Mouse (Mus musculus): Measurements from ENCODE around the gene Fam184b.

Fam184b gene

GRCm38 (mm10) chr5:45515151-45515743 is 124.2 kb downstream of the Fam184b start:
- no peak for DNase-seq (ENCODE audit: extremely low read depth, insufficient read length, low spot score)

- no peak for DNase-seq (ENCODE audit: extremely low read depth, insufficient read length, low spot score)
Observed at GRCm38 (mm10) chr5:45514599-45514998, 124.8 kb downstream of the Fam184b start.

DNA sequence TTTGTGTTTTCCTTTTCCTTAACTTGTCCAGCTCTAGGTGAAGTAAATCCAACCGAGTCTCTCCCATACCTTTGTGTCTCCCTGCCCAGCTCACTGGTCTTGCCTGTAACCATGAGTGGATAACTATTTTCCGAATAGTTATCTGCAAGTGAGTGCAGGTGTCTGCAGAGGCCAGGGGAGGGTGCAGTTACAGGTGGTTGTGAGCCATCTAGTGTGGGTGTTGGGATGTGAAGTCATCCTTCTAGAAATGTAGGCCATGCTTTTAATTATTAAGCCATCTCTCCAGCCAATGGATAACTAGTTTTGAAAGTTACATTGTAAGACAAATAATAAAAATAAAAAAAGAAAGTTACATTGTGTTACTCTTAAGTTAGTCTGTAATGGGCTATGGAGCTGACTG is 125.9 kb downstream of the Fam184b start:
- no peak for DNase-seq (ENCODE audit: extremely low read depth, insufficient read length, low spot score)

- DNase-seq (ENCODE audit: extremely low read depth, insufficient read length, low spot score), result no peak
Observed at GRCm38 (mm10) chr5:45512908-45513307, 126.5 kb downstream of the Fam184b start.

DNA sequence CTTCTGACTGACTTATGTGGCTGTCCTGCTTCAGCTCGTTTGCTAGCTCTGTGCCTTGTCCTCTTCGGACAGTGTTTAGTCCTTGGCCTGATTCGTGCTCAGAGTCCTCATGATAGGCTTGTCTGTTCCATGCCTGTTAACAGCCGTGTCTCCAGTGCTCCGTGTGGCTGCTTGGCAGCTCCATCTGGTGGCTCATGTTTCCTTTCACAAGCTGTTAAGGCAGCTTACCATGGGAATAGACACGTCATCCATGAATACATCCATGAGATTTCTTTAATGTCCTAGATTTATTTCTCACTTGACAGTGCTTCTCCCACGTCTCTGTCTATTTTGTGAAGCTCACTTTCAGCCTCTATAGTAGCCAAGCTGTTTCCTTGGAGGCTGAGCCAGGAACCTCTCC is 129.3 kb downstream of the Fam184b start:
- no peak for DNase-seq (ENCODE audit: extremely low read depth, insufficient read length, low spot score)

DNA sequence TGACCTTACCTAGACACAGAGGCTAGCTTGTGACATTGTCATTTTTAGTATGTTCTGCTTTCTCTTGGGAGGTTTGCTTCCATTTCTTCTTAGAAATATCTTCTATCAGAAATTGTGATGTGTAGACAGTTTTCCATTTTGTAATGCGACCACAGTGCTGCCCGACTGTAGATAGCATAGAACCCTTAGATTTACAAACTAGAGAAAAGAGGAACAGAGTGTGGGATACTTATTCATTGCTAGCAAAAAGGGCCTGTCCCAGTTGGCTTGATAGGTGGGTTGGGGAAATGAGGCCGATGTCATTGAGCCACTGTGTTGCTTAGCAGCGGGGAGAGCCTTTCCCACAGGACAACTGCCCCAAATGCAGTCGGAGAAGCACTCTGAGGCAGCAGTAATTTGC is 141.8 kb downstream of the Fam184b start:
- DNase-seq (ENCODE audit: extremely low read depth, insufficient read length, low spot score), result no peak

- DNase-seq (ENCODE audit: extremely low read depth, insufficient read length, low spot score), result peak; percentile 29
Observed at GRCm38 (mm10) chr5:45496930-45497550, 142.4 kb downstream of the Fam184b start.

GRCm38 (mm10) chr5:45496479-45496878 is 142.9 kb downstream of the Fam184b start:
- no peak for DNase-seq (ENCODE audit: extremely low read depth, insufficient read length, low spot score)

DNA sequence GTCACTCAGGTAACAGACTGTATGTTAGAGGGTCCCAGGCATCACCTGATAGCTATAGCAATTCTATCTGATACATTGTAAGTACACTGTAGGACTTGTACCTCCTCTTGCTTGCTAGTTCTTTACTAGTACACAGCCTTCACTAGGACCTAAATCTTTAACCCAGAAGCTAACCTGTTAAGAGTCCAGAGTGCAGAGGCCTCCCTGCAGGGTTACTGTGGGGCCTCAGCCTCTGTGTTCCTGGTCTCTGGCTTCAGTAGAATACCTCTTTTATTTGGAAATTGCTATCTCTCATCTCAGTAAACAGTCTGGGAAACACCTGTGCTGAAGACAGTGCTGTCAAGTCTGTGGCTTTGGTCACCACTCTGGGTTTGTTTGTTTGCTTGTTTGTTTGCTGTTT is 143.4 kb downstream of the Fam184b start:
- DNase-seq (ENCODE audit: extremely low read depth, insufficient read length, low spot score), result no peak

DNA sequence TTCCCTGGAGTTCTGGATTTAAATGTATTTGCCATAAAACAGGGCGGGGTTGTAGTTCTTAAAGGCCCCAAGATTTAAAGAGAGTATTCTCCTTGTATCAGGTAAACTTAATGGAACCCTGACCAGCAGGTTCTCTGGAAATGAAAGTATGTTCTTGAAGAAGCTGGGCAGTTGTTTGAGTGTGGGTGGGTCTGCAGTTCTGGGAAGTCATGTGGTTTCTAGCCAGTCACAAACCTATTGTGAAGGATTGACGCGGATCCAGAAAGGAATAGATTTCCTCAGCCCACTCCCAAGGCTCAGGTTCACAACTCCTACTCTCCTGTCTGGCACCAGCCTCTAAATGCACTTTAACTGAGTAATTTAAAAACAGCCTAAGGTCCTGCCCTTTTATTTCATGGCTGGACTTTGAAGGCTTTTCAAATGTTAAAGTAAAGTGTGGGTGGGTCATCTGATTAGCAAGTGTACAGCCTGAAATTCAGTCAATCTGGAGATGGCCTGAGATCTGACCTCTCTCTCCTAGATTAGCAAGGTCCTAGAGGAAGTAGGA is 143.9 kb downstream of the Fam184b start:
- DNase-seq (ENCODE audit: extremely low read depth, insufficient read length, low spot score), result no peak

GRCm38 (mm10) chr5:45494093-45494755 is 145.2 kb downstream of the Fam184b start:
- DNase-seq (ENCODE audit: extremely low read depth, insufficient read length, low spot score), result no peak

DNA sequence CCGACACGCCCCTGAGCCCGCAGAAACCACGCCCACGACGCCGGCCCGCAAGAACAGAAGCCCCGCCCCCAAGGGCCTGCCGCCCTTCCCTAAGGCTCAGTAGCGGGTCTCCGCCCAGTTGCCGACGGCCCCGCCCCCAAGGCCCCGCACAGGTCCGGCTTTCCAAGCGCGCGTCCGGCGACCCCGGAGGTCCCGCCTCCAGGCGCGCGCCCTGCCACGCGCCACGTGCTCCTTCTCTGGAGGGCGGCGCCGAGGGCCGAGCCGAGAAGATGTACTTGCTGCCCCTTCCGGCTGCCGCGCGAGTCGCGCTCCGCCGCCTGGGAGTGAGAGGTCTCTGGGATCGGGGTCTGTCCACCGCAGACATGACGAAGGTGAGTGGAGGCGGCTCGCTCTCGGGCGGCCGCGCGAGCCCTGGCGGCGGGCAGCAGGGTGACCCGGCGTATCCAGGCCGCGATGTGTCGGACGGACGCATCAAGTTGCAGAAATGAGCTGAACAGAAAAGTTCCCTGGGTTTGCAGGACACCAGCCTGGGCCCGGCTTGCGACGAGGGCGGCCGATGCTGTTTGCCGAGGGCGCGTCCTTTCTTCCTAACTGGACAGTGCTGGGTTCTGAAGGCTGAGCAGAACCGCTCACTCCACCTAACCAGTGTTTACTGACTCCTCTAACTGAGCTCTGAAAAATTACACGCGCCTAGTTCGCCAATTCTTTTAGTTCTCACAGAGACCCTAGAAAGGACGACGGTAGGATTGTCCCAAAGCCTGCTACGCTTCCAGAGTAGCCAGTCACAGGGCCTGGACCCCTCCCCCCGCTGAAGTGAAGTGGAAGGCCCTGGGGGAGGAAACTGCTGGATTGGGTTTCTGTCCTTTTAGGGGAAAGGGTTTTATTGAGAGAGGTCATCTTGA is 146.0 kb downstream of the Fam184b start, which contains the start of gene Lap3:
Gene Lap3, plus strand, starts transcription at position 184 of the 902 bp plus-strand sequence.
- peak; percentile 98 for DNase-seq (ENCODE audit: extremely low read depth, insufficient read length, low spot score)

DNA sequence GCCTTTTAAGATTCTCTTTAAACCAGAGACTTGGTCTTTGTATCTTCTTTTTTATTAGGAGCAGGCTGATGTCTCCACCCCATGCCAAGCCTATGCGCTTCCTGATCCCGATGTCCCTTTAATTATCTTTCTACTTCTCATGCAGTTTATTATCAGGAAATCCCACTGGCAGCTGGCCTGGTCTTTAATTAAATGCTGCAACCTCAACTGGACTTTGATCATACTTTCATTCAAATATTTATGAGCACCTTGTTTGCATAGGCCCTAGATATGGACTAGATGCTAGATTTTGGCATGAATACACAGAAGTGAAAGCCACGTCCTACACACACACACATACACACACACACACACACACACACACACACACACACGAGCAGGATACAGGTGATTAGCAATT is 147.6 kb downstream of the Fam184b start:
- no peak for DNase-seq (ENCODE audit: extremely low read depth, insufficient read length, low spot score)

- no peak for DNase-seq (ENCODE audit: extremely low read depth, insufficient read length, low spot score)
Observed at GRCm38 (mm10) chr5:45483654-45484053, 155.8 kb downstream of the Fam184b start.

- DNase-seq (ENCODE audit: extremely low read depth, insufficient read length, low spot score), result no peak
Observed at GRCm38 (mm10) chr5:45482607-45483006, 156.8 kb downstream of the Fam184b start.

DNA sequence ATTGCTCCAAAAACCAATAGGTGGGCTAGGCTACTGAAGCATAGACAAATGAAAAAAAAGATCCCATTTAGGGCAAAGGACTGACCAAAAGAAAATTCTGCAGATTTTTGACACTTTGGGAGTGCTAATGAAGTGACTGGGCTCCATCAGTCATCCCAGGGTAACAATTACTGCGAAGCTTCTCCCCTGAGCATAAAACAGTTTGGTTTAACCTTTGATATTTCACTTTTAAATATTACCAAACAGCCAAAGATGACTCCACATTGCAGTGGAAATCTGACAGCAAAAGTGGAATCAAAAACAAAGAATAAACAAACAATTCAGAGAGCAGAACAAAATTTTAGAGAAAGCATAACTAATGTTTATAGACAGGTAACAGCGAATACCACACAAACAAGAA is 158.3 kb downstream of the Fam184b start:
- DNase-seq (ENCODE audit: extremely low read depth, insufficient read length, low spot score), result no peak

- DNase-seq (ENCODE audit: extremely low read depth, insufficient read length, low spot score), result no peak
Observed at GRCm38 (mm10) chr5:45480066-45480465, 159.3 kb downstream of the Fam184b start.
